Mouse (Mus musculus): ENCODE measurements around the gene Zfp503.

The Zfp503 gene

GRCm38 (mm10) chr14:21968978-21969377 lies 20.4 kb downstream of the Zfp503 start:
- no peak for DNase-seq (ENCODE audit: low spot score)

- no peak for DNase-seq (ENCODE audit: low spot score)
Measured at GRCm38 (mm10) chr14:21967375-21968010, 21.9 kb downstream of the Zfp503 start.

- peak; percentile 12 for DNase-seq (ENCODE audit: low spot score)
Measured at GRCm38 (mm10) chr14:21966276-21966675, 23.1 kb downstream of the Zfp503 start.

- DNase-seq (ENCODE audit: low spot score), result no peak
Measured at GRCm38 (mm10) chr14:21962381-21963050, 26.9 kb downstream of the Zfp503 start.

- DNase-seq (ENCODE audit: low spot score), result no peak
Measured at GRCm38 (mm10) chr14:21959243-21959642, 30.2 kb downstream of the Zfp503 start.

- no peak for DNase-seq (ENCODE audit: low spot score)
Measured at GRCm38 (mm10) chr14:21958643-21959042, 30.8 kb downstream of the Zfp503 start.

GRCm38 (mm10) chr14:21952541-21952940 lies 36.9 kb downstream of the Zfp503 start:
- no peak for DNase-seq (ENCODE audit: low spot score)

- no peak for DNase-seq (ENCODE audit: low spot score)
Measured at GRCm38 (mm10) chr14:21951896-21952523, 37.4 kb downstream of the Zfp503 start.

- DNase-seq (ENCODE audit: low spot score), result no peak
Measured at GRCm38 (mm10) chr14:21944946-21945345, 44.5 kb downstream of the Zfp503 start.

- no peak for DNase-seq (ENCODE audit: low spot score)
Measured at GRCm38 (mm10) chr14:21941581-21941980, 47.8 kb downstream of the Zfp503 start.

- DNase-seq (ENCODE audit: low spot score), result no peak
Measured at GRCm38 (mm10) chr14:21937116-21937515, 52.3 kb downstream of the Zfp503 start.

- no peak for DNase-seq (ENCODE audit: low spot score)
Measured at GRCm38 (mm10) chr14:21936102-21936630, 53.2 kb downstream of the Zfp503 start.
